Mouse (Mus musculus) frontal cortex, postnatal 10 days (tissue): ENCODE results near the gene Pla2g4e.
"Not testable (repeated sequence)": the region's sequence is repeated elsewhere in the genome, so short reads cannot be mapped to it uniquely, and the experiment has no call there.

Source experiments
- DNase-seq, 2 experiments: peaks; one replicate each; pipeline ENCODE4 v3.0.0; 2022; ENCODE audit warnings: low spot score in 2 of 2, mixed read lengths in 1 of 2

Pla2g4e gene

DNA sequence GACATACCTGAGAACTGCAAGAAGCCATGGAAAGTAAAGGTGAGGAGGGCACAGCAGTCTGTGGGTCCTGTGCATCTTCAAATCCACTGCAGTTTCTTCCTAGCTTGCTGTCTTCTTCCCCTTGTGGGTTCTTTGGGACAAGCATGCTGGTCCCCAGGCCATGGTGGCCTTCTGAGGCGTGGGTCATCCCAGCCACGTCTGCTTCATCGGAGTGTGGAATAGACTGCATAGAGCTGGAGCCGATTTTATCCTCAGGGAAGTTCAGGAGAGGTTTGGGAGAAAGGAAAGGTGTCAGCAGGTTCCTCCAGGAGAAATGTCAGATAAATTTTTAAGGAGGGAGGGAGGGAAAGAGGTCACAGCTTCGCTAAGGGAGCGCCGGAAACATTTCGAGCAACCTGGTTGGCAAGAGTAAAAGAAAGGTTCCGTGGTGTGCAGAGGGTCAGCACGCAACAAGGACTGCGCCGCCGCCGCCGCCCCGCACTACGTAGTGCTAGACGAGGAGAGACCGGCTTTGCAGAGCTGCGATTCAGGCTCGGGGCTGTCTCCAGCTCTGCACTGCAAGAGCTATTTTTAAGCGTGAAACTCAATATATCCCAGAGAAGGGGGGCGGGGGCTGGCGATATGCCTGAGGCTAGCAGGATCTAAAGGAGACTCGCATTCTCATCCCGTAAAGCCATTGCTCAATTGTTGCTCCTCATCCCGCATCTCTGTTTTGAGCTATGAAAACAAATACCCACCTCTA, at the start of gene Pla2g4e:
Gene Pla2g4e (minus strand): TSS at position 657 of the 742 bp plus-strand sequence.
- peak in 1 of 2 experiments; percentile 28 for DNase-seq

DNA sequence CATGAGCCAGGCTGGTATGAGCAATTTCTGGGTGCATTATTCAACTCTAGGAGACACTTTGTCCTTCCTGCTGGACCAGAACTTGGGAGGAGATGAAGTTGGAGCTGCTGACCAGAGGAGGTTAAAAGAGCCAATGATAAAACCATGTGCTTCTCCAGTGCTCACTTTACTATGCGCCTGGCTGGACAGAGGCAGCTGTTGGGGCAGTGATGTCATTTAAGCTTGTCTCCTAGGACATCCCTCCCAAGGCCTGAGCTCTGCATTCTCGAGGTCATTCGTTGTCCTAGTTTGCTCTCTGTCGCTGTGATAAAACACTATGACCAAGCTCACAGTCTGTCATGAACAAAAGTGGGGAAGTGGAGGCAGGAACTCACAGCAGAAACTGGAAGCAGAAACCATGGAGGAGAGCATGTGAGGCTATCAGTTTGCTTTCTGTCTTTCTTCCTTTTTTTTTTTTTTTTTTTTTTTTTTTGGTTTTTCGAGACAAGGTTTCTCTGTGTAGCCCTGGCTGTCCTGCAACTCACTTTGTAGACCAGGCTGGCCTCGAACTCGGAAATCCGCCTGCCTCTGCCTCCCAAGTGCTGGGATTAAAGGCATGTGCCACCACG, 46.4 kb upstream of the Pla2g4e start:
- DNase-seq, result no peak

DNA sequence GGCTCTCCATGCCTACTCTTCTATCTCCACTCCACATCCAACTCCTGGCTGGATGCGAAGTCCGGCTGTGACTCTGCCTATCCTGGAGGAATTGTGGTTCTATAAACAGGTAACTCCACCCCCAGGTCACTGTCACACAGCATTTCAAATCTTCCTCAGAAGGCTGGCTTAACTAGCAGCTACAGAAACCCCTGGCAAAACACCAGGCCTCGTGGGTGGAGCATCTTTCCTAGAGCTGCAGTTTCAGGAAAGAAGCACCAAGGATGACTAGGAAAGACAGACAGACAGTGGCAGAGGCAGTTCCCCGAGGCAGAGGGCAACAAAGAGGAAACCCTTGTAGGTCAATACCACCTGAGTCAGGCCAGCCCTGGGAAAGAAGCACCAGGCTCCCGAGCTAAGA, 43.9 kb upstream of the Pla2g4e start, which contains the start of gene Pla2g4d:
Gene Pla2g4d (minus strand): TSS at position 203 of the 400 bp plus-strand sequence.
- no peak for DNase-seq

DNA sequence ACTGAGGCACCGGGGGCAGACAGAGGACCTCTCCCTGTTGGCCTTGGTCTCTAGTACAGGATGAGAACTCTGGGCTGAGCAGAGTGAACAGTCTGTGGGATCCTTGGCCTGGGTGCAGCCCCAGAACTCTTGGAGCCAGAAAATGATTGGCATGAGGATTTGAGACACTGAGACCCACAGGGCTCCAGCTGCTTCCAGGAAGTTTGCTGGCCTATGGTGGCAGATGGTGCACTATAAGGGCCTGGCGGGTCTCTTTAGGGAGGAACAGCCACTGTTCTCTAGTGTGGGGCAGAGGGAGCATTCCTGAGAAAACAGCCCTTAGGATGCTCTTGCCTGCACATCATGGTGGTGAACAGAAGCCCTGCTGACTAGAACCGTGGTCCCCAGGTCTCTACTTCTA, 43.3 kb upstream of the Pla2g4e start:
- no peak for DNase-seq

DNA sequence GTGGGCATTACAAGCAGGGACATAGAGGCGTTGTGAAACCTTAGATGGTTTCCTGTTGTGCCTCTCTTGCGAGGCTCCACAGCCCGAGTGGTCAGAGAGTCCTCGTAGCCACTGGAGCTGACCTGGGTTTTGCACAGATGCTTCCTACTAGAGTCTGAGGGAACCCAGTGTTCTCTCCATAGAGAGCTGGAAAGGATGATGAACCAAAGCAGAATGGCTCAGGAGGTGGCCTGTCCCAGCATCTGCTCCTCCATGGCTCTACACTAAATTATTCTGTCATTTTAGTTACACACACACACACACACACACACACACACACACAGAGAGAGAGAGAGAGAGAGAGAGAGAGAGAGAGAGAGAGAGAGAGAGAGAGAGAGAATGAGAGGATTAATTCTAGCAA, 40.5 kb upstream of the Pla2g4e start:
- DNase-seq, result no peak

DNA sequence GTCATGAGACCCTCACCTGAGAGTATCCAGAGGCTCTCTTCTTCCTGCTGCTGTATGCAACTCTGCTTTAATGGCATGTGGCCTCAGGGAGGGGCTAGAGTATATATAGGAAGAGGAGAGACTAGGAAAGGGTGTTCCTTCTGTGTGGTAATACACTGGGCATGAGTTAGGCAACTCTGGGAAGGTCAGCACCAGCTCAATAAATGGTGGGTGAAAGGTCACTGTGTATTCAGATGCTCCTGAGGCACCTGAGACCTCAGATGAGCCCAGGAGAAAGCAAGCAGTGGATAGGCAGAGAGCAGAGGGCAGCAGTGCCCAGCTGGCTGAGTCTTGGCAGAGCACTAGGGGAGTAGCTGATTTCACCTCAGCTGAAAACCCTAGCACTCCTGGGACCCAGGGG, 39.6 kb upstream of the Pla2g4e start:
- no peak for DNase-seq

DNA sequence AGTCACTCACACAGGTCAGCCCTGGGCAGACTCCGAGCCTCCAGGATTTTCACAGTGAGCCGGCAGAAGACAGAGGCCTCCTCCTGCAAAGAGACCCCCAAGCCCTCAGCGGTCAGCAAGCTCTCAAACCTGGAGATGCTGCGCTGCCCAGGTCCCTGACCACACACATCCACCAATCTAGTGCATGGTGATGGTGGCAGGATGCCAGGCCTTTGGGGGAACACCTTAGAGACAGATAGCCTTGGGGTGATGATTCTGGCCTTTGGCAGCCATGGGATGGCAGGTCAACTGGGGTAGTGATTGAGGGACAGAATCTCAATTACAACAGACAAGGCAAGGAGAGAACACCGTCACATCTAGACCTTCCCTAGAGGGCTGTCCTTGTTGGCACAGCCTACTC, 39.0 kb upstream of the Pla2g4e start:
- DNase-seq, result no peak

DNA sequence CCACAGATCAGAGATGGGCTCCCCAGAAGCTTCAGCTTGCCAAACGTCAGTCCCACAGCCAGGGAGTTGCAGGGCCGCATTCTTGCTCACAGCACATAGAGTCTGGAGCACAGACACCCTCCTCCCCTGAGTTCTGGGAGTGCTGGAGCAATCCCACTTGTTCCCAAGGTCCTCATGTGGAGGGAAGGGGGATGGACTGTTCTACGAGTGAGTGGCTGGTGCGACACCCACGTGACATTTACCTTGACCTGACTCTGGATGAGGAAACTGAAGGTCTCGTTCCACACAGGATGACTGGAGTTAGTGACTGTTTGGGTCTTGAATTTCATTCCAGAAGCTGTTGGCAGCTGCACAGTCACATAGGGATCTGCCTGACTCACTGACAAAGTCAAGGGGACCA, 38.4 kb upstream of the Pla2g4e start:
- no peak for DNase-seq

DNA sequence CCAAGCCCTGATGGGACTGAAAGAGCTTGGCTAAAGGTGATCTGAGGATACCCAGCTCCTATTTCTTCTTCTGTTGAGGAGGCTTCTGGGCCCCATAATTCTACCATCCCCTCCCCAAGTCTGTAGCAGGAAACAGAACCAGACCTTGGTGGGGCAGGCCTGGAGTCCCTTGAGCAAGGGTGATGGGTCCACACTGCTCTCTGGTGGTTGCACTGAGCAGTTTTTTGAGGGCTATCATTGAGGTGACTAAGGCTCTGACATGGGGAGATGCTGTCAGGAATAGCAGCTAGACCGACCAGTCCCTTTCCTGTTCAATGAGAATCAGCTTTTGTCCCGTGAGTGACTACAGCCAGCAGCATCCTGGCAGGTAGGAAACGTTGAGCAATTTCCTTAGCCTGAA, 36.1 kb upstream of the Pla2g4e start:
- DNase-seq, result no peak

DNA sequence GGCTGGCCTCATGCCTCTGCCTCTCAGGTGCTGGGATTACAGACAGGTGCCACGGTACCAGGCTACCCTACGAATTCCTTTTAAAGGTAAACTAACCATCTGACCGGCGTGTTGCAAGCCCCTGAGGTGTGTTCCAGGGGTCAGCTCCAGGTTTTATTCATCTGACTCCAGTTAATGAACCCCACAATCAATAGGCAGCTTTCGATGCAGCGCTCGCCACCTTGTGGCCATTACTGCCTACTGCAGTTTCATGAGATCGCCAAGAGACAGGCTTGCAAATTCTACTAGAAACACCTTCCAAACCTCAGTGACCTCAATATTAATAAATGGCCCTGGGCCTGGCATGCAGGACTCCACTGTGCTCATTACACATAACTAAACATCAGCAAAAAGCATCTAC, 34.8 kb upstream of the Pla2g4e start:
- DNase-seq, result peak in 1 of 2 experiments; percentile 39

DNA sequence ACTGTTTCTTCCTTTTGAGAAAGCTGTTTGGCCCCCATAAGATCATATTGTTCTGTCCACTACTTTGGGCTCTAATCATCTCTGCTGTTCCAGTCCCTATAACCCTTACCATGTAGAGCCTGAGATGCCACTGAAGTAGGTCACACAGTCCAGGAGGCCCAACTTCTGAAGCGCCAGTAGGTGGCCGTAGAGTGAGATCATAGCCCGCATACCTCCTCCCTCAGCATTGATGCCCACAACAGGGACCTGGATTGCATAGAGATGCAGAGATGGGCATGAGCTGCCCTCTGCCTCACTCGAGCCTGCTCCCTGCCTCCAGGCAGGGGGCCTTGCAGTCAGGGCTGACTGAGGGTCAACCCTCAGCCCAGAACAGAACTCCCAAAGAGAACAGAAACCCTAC, 31.8 kb upstream of the Pla2g4e start:
- no peak for DNase-seq

DNA sequence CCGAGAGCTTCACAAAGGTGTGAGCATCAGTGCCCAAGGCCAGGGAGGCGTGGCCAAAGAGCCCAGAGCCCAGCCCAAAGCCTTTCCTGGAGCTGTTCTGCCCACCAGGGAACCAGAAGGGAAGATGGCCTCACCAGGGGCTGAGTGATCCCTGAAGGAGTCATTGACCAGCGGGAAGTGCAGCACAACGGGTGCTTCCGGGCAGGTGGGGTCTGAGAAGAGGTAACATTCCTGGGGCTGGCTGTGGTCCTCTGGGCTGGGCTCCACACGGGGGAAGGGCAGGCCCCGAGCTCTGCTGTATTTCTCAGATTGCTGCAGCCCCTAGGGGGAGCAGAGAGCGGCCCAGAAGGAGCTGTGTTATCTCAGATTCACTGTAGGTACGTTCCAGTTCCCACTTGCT, 23.5 kb upstream of the Pla2g4e start:
- no peak for DNase-seq

DNA sequence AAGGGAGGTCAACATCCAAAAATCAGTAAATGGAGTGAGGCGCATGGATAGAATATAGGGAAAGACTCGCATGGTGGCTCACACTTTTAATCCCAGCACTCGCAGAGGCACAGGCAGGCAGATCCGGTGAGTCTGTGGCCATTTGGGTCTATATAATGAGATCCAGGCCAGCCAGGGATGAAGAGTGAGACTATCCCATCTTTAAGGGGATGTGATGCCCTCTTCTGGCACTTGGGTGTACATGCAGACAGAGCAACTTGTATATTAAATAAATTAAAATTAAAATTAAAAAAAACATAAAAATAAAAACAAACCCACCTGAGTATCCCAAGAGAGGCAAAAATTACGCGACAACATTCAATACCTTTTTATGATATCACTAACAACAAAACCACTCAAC, 20.4 kb upstream of the Pla2g4e start:
- DNase-seq, result no peak

DNA sequence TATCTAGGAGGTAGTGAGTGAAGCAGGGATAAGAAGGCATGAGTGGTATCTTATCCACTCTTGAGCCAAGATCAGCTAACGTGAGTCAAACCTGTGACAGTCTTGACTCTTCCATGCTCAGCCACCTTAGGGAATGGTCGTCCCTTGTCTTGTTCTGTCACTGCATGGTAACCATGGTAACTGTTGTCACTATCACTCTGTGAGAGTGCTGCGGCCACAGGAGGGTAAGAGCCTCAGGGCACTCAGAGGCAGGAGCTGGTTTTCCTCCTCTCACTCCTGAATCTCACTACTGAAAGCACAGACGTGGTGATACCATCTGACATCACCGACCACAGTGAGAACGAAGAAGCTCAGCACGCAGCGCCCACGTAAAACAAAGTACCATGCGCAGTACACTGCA, 19.7 kb upstream of the Pla2g4e start:
- DNase-seq, result no peak

DNA sequence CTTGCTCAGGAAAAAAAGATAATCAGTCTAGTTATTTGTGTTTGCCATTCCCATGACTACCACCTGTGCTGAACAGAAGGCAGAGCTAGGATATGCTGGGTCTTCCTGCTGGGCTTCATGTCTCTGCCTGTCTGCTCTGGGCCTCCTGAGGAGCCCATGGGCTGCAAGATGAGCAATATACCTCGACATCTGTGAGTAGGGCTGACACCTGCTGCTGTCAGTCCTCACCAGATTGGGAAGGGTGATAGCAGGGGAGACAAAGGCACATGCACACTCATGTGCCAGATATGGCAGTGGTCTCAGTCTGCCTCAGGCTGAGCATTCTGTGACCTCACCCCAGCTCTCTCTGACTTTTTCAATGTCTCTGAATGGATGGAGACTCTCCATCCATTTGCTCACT, 17.7 kb upstream of the Pla2g4e start:
- DNase-seq, result no peak

DNA sequence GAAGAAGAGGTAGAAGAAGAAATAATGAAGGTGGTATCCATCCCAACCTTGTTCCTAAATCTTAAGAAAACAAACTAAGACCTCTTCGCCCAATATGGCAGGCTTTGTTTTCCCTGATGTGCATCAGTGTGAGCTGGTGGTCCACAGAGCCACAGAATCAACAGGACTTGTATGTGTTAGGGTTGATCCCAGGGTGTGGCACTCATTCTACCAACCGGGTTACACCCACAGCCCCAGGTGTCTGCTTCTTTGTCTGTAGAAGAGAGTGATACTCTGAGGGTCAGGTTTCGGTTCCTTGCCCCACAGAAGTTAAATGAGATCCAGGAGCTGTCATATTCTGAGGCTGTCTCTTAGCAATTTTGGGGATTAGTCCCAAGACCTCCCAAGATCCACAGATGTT, 16.2 kb upstream of the Pla2g4e start:
- no peak for DNase-seq

DNA sequence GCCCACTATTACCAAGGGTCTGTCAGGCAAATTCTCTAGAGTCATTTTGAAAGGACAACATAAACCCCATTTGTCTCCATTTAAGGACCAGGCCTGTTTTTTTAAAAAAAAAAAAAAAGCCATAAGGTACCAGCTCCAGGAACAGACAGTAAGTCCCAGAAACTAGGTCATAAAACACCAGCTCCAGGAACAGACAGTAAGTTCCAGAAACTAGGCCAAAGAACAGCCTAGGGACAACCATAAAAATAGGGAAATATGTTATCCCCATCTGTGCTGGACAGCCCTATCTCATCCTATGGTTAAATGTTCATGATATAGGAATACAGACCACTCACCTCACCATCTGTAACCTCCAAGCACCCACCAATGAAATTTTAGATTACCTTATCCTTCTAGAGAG, 11.1 kb upstream of the Pla2g4e start:
- no peak for DNase-seq

DNA sequence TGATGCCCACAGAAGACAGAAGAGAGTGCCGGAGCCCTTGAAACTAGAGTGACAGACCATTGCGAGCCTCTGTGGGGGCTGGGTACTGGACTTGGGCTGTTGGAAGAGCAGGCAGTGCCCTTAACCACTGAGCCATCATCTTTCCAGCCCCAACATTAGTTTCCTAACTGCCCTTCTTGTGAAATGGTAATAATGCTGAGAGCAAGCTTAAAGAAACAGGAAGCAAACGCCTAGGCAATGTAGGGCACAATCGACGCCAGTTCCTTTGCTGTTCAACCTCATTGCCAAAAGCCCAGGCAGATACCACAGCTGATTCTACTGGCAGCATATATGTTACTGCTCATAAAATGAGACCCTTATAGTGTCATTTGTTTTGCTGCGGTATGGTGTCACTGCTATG, 7.5 kb upstream of the Pla2g4e start:
- no peak for DNase-seq

DNA sequence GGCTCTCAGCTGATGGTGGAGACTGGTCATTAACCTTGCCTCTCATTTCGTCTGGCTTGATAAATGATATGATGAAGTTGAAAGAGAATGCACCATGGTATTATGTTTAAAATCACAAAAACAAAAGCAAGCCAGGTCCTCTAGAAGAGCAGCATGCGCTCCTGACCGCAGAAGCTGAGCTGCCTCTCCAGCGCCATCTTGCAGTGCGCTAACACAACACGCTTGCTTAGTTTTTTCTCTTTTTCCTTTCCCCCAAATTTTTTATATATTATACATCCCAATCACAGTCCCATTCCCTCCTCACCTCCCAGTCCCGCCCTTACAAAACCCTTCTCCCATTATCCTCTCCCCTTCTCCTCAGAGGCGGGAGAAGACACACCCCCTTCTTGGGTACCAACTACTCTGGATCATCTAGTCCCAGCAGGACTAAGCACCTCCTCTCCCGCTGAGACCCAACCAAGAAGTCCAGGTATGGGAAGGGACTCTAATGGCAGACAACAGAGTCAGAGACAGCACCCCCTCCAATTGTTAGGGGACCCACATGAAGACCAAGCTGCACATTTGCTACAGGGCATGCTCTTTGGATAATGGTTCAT, 384 bp upstream of the Pla2g4e start:
- no peak for DNase-seq

DNA sequence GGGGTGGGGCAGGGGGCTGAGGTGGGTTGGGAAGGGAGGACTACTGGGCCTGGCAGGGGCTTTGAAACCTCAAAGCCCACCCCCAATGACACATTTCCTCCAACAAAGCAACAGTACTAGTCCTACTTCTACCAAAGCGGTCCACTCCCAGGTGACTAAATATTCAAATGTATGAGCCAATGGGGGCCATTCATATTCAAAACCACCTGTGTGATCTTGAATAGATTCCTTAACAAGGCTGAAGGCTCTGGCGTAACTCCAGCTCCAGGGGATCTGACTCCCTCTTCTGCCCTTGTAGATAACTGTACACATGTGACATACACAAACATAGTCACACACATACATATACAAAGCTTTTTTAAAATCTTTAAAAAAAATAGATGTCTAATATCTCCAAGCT, 1.1 kb downstream of the Pla2g4e start:
- no peak for DNase-seq

DNA sequence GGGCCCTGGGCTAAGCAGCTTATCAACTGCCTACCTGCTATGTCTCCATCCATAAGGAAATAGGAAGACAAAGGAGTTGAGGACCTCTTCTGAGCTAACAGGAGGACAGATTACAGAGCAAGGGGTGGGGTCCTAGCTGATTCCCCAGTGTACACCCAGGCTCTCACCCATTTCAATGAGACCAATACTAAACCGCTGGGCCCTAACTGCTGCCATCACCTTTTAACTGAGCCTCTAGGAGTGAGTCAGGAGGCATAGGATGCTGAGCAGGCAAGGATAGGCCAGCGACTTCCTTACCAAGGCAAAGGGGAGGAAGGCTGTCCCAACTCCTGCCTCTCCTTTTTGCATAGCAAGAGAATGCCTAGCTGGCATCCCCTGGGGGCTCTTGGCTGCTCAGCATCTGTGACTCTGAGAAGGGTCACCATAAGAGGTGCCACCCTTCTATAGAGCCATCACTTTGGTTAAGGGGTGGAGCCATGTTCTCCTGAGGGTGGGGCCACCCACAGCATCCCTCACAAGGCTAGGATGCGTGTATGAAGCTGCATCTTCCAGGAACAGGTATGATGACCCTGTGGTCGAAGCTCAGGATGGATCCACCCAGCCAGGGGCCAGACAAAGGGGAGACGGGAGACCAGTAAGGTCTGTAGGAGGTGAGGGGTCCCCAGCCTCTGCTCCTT, 2.2 kb downstream of the Pla2g4e start:
- no peak for DNase-seq

DNA sequence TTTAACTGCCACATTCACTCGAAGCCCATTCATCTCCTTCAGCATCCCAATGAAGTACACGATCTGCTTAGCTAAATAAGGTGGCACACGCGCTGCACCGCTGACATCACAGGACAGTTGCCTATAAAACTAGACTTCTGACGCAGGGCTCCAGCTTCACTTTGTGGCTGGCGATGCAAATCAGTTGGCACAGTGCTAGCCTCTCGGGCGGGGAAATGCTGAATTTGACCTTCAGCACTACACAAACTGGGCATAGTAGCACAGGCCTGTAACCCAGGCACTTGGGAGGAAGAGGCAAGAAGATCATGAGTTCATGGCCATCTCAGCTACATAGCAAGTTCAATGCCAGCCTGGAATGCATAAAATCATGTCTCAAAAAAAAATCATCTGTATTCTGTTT, 6.4 kb downstream of the Pla2g4e start:
- DNase-seq, result not testable (repeated sequence)

DNA sequence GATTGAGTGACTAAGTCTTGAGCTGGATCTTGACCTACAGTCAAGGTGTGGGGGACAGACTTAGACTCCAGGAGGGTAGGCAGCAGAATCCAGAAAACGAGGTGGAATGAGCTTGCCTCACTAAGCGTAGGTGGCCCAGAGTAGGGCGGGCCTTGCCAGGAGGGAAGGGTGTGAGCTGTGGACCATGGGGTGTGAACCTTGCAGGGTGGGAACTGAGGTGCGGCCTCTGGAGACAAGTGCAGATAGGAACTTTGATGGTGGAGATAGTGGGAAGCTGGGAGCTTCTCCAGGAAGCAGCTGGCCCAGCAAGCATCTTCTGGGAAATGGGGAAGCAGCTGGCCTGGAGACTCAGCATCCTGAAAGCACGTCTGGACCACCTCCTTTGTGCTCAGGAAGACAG, 7.4 kb downstream of the Pla2g4e start:
- no peak for DNase-seq
